Mouse (Mus musculus) C2C12 (cell line): ENCODE measurements around the gene St3gal3. TPM values are rescaled to one million over a fixed set of nuclear protein-coding genes. Genes with fewer than 3 reads are reported as not detected.

ENCODE experiments used
- H3K27me3 ChIP-seq: one replicate; pipeline ENCODE4 v1.6.1; 2011; ENCODE audit not compliant: control insufficient read depth, insufficient read depth, insufficient read length
- H3K36me3 ChIP-seq: one replicate; pipeline ENCODE4 v1.6.1; 2011; ENCODE audit not compliant: control insufficient read depth, insufficient read depth
- H3K4me3 ChIP-seq: one replicate; pipeline ENCODE4 v1.5.1; 2011; ENCODE audit warnings: mild to moderate bottlenecking, control low read depth; ENCODE audit not compliant: poor library complexity, insufficient read depth, severe bottlenecking
- H3K79me2 ChIP-seq: one replicate; pipeline ENCODE4 v1.6.1; 2011; ENCODE audit not compliant: control insufficient read depth, insufficient read depth
- H3K79me3 ChIP-seq: one replicate; pipeline ENCODE4 v1.6.1; 2011; ENCODE audit warnings: low read depth, control low read depth
- H3ac ChIP-seq: one replicate; pipeline ENCODE3; 2011; ENCODE audit warnings: low read depth; ENCODE audit not compliant: control insufficient read depth, insufficient read length
- CEBPB ChIP-seq: IDR thresholded peaks from one replicate; pipeline ENCODE4 v1.6.1; 2011; ENCODE audit warnings: low read depth, mild to moderate bottlenecking, control low read depth, moderate library complexity
- CTCF ChIP-seq: IDR thresholded peaks from one replicate; pipeline ENCODE4 v1.5.1; 2011; ENCODE audit not compliant: control insufficient read depth, insufficient read depth, insufficient read length
- FOSL1 ChIP-seq: IDR thresholded peaks from one replicate; pipeline ENCODE4 v1.8.0; 2011; ENCODE audit warnings: mild to moderate bottlenecking, low read length; ENCODE audit not compliant: poor library complexity, insufficient read depth, severe bottlenecking
- MAX ChIP-seq: IDR thresholded peaks from one replicate; pipeline ENCODE4 v1.6.1; 2011; ENCODE audit warnings: mild to moderate bottlenecking, control low read depth
- MYOD1 ChIP-seq: IDR thresholded peaks from one replicate; pipeline ENCODE4 v1.6.1; 2011; ENCODE audit warnings: low read depth; ENCODE audit not compliant: control insufficient read depth, insufficient read length
- MYOG ChIP-seq: IDR thresholded peaks from one replicate; pipeline ENCODE4 v1.6.1; 2011; ENCODE audit not compliant: control insufficient read depth, insufficient read length; ENCODE audit errors: extremely low read depth
- USF1 ChIP-seq: IDR thresholded peaks from one replicate; pipeline ENCODE4 v1.6.1; 2011; ENCODE audit warnings: low read depth, mild to moderate bottlenecking, control low read depth, moderate library complexity
- polyA plus RNA-seq: library from polyadenylated mRNA; unstranded; fragments of >200 nt; fragmentation: generic; extraction: Trizol; gene quantifications from one replicate; pipeline ENCODE4 v1.2.1, GENCODE M21; 2012; ENCODE audit warnings: missing spikeins

Gene St3gal3
- polyA plus RNA-seq, 1 experiment = 20.4 TPM

GRCm38 (mm10) chr4:117894601-117895000 is 240.1 kb downstream of the St3gal3 start:
- Histone ChIP-seq H3K4me3 (no peak overlapping the region), H3ac (no peak overlapping the region), H3K36me3 (peaks cover 52% of the 10 kb centered on the region), H3K27me3 (no peaks in the 10 kb centered on the region), H3K79me2 (peaks cover 16% of the 10 kb centered on the region), H3K79me3 (peaks cover 4% of the 10 kb centered on the region)
- TF ChIP-seq MAX (no peak), MYOG (no peak), CTCF (no peak), USF1 (no peak), CEBPB (no peak), MYOD1 (no peak), FOSL1 (no peak)

- Histone ChIP-seq H3K36me3 (peaks cover 39% of the 10 kb centered on the region), H3ac (no peak overlapping the region), H3K4me3 (no peak overlapping the region), H3K79me2 (peaks cover 16% of the 10 kb centered on the region), H3K27me3 (no peaks in the 10 kb centered on the region), H3K79me3 (peaks cover 4% of the 10 kb centered on the region)
- TF ChIP-seq FOSL1 (no peak), MAX (no peak), MYOD1 (no peak), CEBPB (no peak), MYOG (no peak)
Observed at GRCm38 (mm10) chr4:117893376-117893775, 241.3 kb downstream of the St3gal3 start.

GRCm38 (mm10) chr4:117891738-117892161 is 243.0 kb downstream of the St3gal3 start, which contains the start of gene Dph2:
Gene Dph2 (minus strand): TSS chr4:117892032.
- TF ChIP-seq MYOD1 (no peak), CEBPB (no peak), USF1 (no peak), MAX (peak; percentile 56), MYOG (no peak)
- Histone ChIP-seq H3K27me3 (no peaks in the 10 kb centered on the region), H3ac (peak within 1 kb of the TSS; percentile 98), H3K79me3 (peaks cover 5% of the 10 kb centered on the region), H3K4me3 (peak within 1 kb of the TSS; percentile 89), H3K79me2 (peaks cover 18% of the 10 kb centered on the region), H3K36me3 (peaks cover 26% of the 10 kb centered on the region)

- peaks cover 23% of the 10 kb centered on the region for H3K36me3 ChIP-seq
- peak overlapping the region; percentile 49 for H3ac ChIP-seq
- H3K79me3 ChIP-seq = peaks cover 12% of the 10 kb centered on the region
- peaks cover 28% of the 10 kb centered on the region for H3K79me2 ChIP-seq
- H3K4me3 ChIP-seq = peak overlapping the region; percentile 11
- H3K27me3 ChIP-seq = no peaks in the 10 kb centered on the region
- TF ChIP-seq FOSL1 (no peak), MYOG (no peak), MAX (no peak), USF1 (no peak), MYOD1 (no peak), CEBPB (no peak), CTCF (no peak)
Observed at GRCm38 (mm10) chr4:117890750-117891149, 244.0 kb downstream of the St3gal3 start.

GRCm38 (mm10) chr4:117890031-117890430 is 244.7 kb downstream of the St3gal3 start:
- Histone ChIP-seq H3K27me3 (no peaks in the 10 kb centered on the region), H3ac (no peak overlapping the region), H3K4me3 (no peak overlapping the region), H3K79me3 (peaks cover 15% of the 10 kb centered on the region), H3K79me2 (peaks cover 35% of the 10 kb centered on the region), H3K36me3 (peaks cover 17% of the 10 kb centered on the region)
- TF ChIP-seq CTCF = no peak
- no peak for TF ChIP-seq MYOD1
- TF ChIP-seq USF1 = no peak
- no peak for TF ChIP-seq FOSL1

- Histone ChIP-seq H3K36me3 (peaks cover 17% of the 10 kb centered on the region), H3ac (no peak overlapping the region), H3K4me3 (no peak overlapping the region), H3K79me3 (peaks cover 15% of the 10 kb centered on the region), H3K79me2 (peaks cover 39% of the 10 kb centered on the region), H3K27me3 (no peaks in the 10 kb centered on the region)
- TF ChIP-seq CTCF (no peak), USF1 (no peak), MYOD1 (no peak), MAX (no peak), CEBPB (no peak), FOSL1 (no peak), MYOG (no peak)
Observed at GRCm38 (mm10) chr4:117889471-117889870, 245.2 kb downstream of the St3gal3 start.
